25 mouse cellular contexts compared by ENCODE assay signal in genomic region chr8:127230233-127230595, GRCm38 (mm10).
DNase-seq lines count a peak whose midpoint lies in the region; ATAC-seq and TF ChIP-seq lines count a peak whose summit lies in the region.
"Had no signal": no experiment of that assay in that cellular context is flagged by ENCODE, and none has a peak within 500 bp of the region (broad histone marks: within the 10 kb centered on the region; RNA-seq: fewer than 3 reads in every experiment).

No protein-coding gene starts in this region.

- H3K27me3 ChIP-seq in forebrain, embryonic 14.5 days (replicated peaks; ENCODE audit: control insufficient read depth, insufficient read depth, low read length), result no peaks in the 10 kb centered on the region
- no peaks in the 10 kb centered on the region for H3K27me3 ChIP-seq in forebrain, postnatal 0 days (ENCODE audit: insufficient read depth, low read length)
- no peaks in the 10 kb centered on the region for H3K27me3 ChIP-seq in kidney, embryonic 16.5 days (ENCODE audit: insufficient read depth, low read length)
- H3K27me3 ChIP-seq in midbrain, embryonic 14.5 days (ENCODE audit: control insufficient read depth, insufficient read depth, low read length), result no peaks in the 10 kb centered on the region
- H3K27me3 ChIP-seq: embryonic facial prominence, embryonic 13.5 days; liver, embryonic 12.5 days; lung, embryonic 15.5 days; midbrain, embryonic 12.5 days had no signal

- H3K9me3 ChIP-seq in forebrain, embryonic 14.5 days (replicated peaks; ENCODE audit: control insufficient read depth, low read length), result no peaks in the 10 kb centered on the region
- H3K9me3 ChIP-seq in forebrain, postnatal 0 days (ENCODE audit: low read length), result no peaks in the 10 kb centered on the region
- H3K9me3 ChIP-seq in kidney, embryonic 16.5 days (ENCODE audit: low read length), result no peaks in the 10 kb centered on the region
- H3K9me3 ChIP-seq in midbrain, embryonic 14.5 days (ENCODE audit: control insufficient read depth, low read length), result no peaks in the 10 kb centered on the region; the same call in 1 of the 2 replicates
- H3K9me3 ChIP-seq: embryonic facial prominence, embryonic 13.5 days; limb, embryonic 10.5 days; liver, embryonic 12.5 days; lung, embryonic 15.5 days; midbrain, embryonic 12.5 days had no signal

- H3K27ac ChIP-seq in forebrain, embryonic 14.5 days (ENCODE audit: low read depth, low read length), result no peak overlapping the region
- no peak overlapping the region for H3K27ac ChIP-seq in forebrain, postnatal 0 days (ENCODE audit: low read depth, low read length)
- peak overlapping the region; percentile 57 for H3K27ac ChIP-seq in kidney, embryonic 16.5 days (ENCODE audit: low read length)
- H3K27ac ChIP-seq in midbrain, embryonic 14.5 days (replicated peaks; ENCODE audit: low read depth, low read length), result no peak overlapping the region; the same call in 1 of the 2 replicates
- H3K27ac ChIP-seq: embryonic facial prominence, embryonic 13.5 days; left cerebral cortex, adult 2 months; limb, embryonic 10.5 days; liver, embryonic 12.5 days; lung, embryonic 15.5 days; midbrain, embryonic 12.5 days had no signal

- no peak overlapping the region for H3K4me2 ChIP-seq in forebrain, embryonic 14.5 days (ENCODE audit: low read length)
- H3K4me2 ChIP-seq in forebrain, postnatal 0 days (ENCODE audit: low read depth), result no peak overlapping the region
- H3K4me2 ChIP-seq in kidney, embryonic 16.5 days (replicated peaks; ENCODE audit: low read depth, low read length), result no peak overlapping the region
- no peak overlapping the region for H3K4me2 ChIP-seq in midbrain, embryonic 14.5 days (ENCODE audit: low read length)
- H3K4me2 ChIP-seq: embryonic facial prominence, embryonic 13.5 days; liver, embryonic 12.5 days; lung, embryonic 15.5 days; midbrain, embryonic 12.5 days had no signal

- peak; percentile 31 for DNase-seq in forebrain, embryonic 14.5 days (ENCODE audit: low spot score)
- DNase-seq in forebrain, postnatal 0 days, result no peak
- DNase-seq in kidney, postnatal 36 days, result no peak
- DNase-seq in brain, embryonic 14.5 days (ENCODE audit: low read depth), result peak; percentile 65
- peak; percentile 57 for DNase-seq in midbrain, embryonic 14.5 days
- DNase-seq in embryo, embryonic 10 days (ENCODE audit: low spot score), result no peak
- DNase-seq: adrenal gland, postnatal 14 days; cerebellum, adult 11 months; cerebellum, postnatal 10 days; gastrocnemius, postnatal 10 days; heart, postnatal 36 days; lung, postnatal 4 days; right cerebral cortex, adult 18-20 months; thymus, adult 18-20 months had no signal

- 39% methylated on average over 8 of the region's 8 CpGs for WGBS in forebrain, embryonic 14.5 days
- WGBS in forebrain, postnatal 0 days, result 35% methylated on average over 8 of the region's 8 CpGs
- 63% methylated on average over 8 of the region's 8 CpGs for WGBS in kidney, embryonic 16.5 days
- 49% methylated on average over 8 of the region's 8 CpGs for WGBS in midbrain, embryonic 14.5 days

- no peak overlapping the region for H3K9ac ChIP-seq in forebrain, embryonic 14.5 days (ENCODE audit: low read length)
- no peak overlapping the region for H3K9ac ChIP-seq in forebrain, postnatal 0 days
- no peak overlapping the region for H3K9ac ChIP-seq in kidney, embryonic 16.5 days (replicated peaks; ENCODE audit: low read length)
- H3K9ac ChIP-seq in midbrain, embryonic 14.5 days (replicated peaks; ENCODE audit: low read length), result no peak overlapping the region
- H3K9ac ChIP-seq: embryonic facial prominence, embryonic 13.5 days; liver, embryonic 12.5 days; lung, embryonic 15.5 days; midbrain, embryonic 12.5 days had no signal

- ATAC-seq in forebrain, embryonic 14.5 days, result no peak
- ATAC-seq in forebrain, postnatal 0 days, result no peak
- no peak for ATAC-seq in kidney, embryonic 16.5 days (ENCODE audit: low FRiP score, low TSS enrichment)
- no peak for ATAC-seq in midbrain, embryonic 14.5 days (ENCODE audit: low FRiP score, low TSS enrichment)
- ATAC-seq in CD4-positive, CD25-positive, alpha-beta regulatory T cell, adult 4 months, result no peak
- ATAC-seq: activated CD4-positive, CD25-positive, alpha-beta regulatory T cell, adult 4 months; intestine, embryonic 16.5 days; liver, embryonic 12.5 days had no signal

- H3K4me3 ChIP-seq in forebrain, embryonic 14.5 days (ENCODE audit: low read depth, low read length), result no peak overlapping the region
- no peak overlapping the region for H3K4me3 ChIP-seq in forebrain, postnatal 0 days (ENCODE audit: low read depth, low read length)
- no peak overlapping the region for H3K4me3 ChIP-seq in kidney, embryonic 16.5 days (ENCODE audit: low read length)
- no peak overlapping the region for H3K4me3 ChIP-seq in midbrain, embryonic 14.5 days (replicated peaks; ENCODE audit: low read depth, low read length)
- H3K4me3 ChIP-seq: embryonic facial prominence, embryonic 13.5 days; left cerebral cortex, adult 2 months; limb, embryonic 10.5 days; liver, embryonic 12.5 days; lung, embryonic 15.5 days; midbrain, embryonic 12.5 days had no signal

- H3K4me1 ChIP-seq in forebrain, embryonic 14.5 days (ENCODE audit: control insufficient read depth, insufficient read depth, low read length), result peaks cover 11% of the 10 kb centered on the region
- H3K4me1 ChIP-seq in forebrain, postnatal 0 days (ENCODE audit: insufficient read depth), result peaks cover 6% of the 10 kb centered on the region; the same call in 1 of the 2 replicates
- peaks cover 37% of the 10 kb centered on the region for H3K4me1 ChIP-seq in kidney, embryonic 16.5 days (ENCODE audit: insufficient read depth, low read length)
- peaks cover 13% of the 10 kb centered on the region; the same call in 1 of the 2 replicates for H3K4me1 ChIP-seq in midbrain, embryonic 14.5 days (ENCODE audit: control insufficient read depth, insufficient read depth, low read length)

- H3K36me3 ChIP-seq in forebrain, embryonic 14.5 days (ENCODE audit: control insufficient read depth, insufficient read depth, low read length), result no peaks in the 10 kb centered on the region
- H3K36me3 ChIP-seq in forebrain, postnatal 0 days (ENCODE audit: insufficient read depth), result no peaks in the 10 kb centered on the region
- no peaks in the 10 kb centered on the region for H3K36me3 ChIP-seq in kidney, embryonic 16.5 days (ENCODE audit: insufficient read depth, low read length)
- H3K36me3 ChIP-seq in midbrain, embryonic 14.5 days (ENCODE audit: control insufficient read depth, insufficient read depth, low read length), result no peaks in the 10 kb centered on the region
- H3K36me3 ChIP-seq: embryonic facial prominence, embryonic 13.5 days; G1E; limb, embryonic 10.5 days; liver, embryonic 12.5 days; lung, embryonic 15.5 days; midbrain, embryonic 12.5 days had no signal

- no peak for TF ChIP-seq POLR2A in brain, embryonic 14.5 days (IDR thresholded peaks at IDR 0.05; ENCODE audit: borderline replicate concordance, extremely low read depth, insufficient read depth, insufficient read length, poor library complexity, severe bottlenecking)

- TF ChIP-seq CTCF in forebrain, postnatal 0 days (IDR thresholded peaks at IDR 0.05; ENCODE audit: low read depth), result no peak
- TF ChIP-seq CTCF in brain, embryonic 14.5 days (IDR thresholded peaks at IDR 0.05; ENCODE audit: borderline replicate concordance, extremely low read depth, insufficient read depth, insufficient read length), result no peak

Comparison
In these comparisons a context has a peak if more than half of its experiments do, and no peak if none do; other contexts are left out.
1. DNase-seq: peak in forebrain, embryonic 14.5 days (single experiment), brain, embryonic 14.5 days (single experiment) and midbrain, embryonic 14.5 days (single experiment); none in forebrain, postnatal 0 days (single experiment), kidney, postnatal 36 days (0 of 2) and embryo, embryonic 10 days (single experiment).